Mouse (Mus musculus) stomach, postnatal 0 days (tissue): ENCODE measurements at regions not wholly inside any gene's neighbourhood (a gene's known extent, or its start where the extent isn't known, plus 50 kb on each side); places are given as distances from the start of the nearest gene placed in this dataset.

Experiments
- ATAC-seq: fragments of 200-750 bp; cut with Nextera tagmentation; 2 replicates; pipeline ENCODE4 v1.8.0; 2017; ENCODE audit not compliant: low FRiP score, low TSS enrichment
- DNase-seq: peaks from one replicate; pipeline ENCODE4 v3.0.0-alpha.2; 2016; ENCODE audit warnings: low spot score
- H3K27ac ChIP-seq: fragments of 300-500 bp; sonication (generic); replicated peaks from 2 replicates; pipeline ENCODE4 v1.5.1; 2014; ENCODE audit warnings: mild to moderate bottlenecking, control low read depth
- H3K27me3 ChIP-seq: fragments of 300-500 bp; sonication (generic); 2 replicates; pipeline ENCODE4 v1.6.1; 2014; ENCODE audit warnings: low read length; ENCODE audit not compliant: control insufficient read depth, insufficient read depth
- H3K36me3 ChIP-seq: fragments of 300-500 bp; sonication (generic); 2 replicates; pipeline ENCODE4 v1.6.1; 2014; ENCODE audit warnings: low read length, mixed read lengths; ENCODE audit not compliant: control insufficient read depth, insufficient read depth
- H3K4me1 ChIP-seq: fragments of 300-500 bp; sonication (generic); replicated peaks from 2 replicates; pipeline ENCODE4 v1.6.1; 2014; ENCODE audit warnings: antibody characterized with exemption; ENCODE audit not compliant: control insufficient read depth, insufficient read depth
- H3K4me2 ChIP-seq: fragments of 300-500 bp; sonication (generic); replicated peaks from 2 replicates; pipeline ENCODE4 v1.6.1; 2014; ENCODE audit warnings: low read depth, mild to moderate bottlenecking, control low read depth, moderate library complexity
- H3K4me3 ChIP-seq: fragments of 300-500 bp; sonication (generic); 2 replicates; pipeline ENCODE4 v1.5.1; 2014; ENCODE audit warnings: low read depth, low read length, control low read depth
- H3K9ac ChIP-seq: fragments of 300-500 bp; sonication (generic); 2 replicates; pipeline ENCODE4 v1.6.1; 2014; ENCODE audit warnings: mild to moderate bottlenecking, low read length, control low read depth, mixed read lengths
- H3K9me3 ChIP-seq: fragments of 300-500 bp; sonication (generic); 2 replicates; pipeline ENCODE4 v1.6.1; 2016; ENCODE audit warnings: low read length; ENCODE audit not compliant: control insufficient read depth
- CTCF ChIP-seq: IDR thresholded peaks from 2 replicates; pipeline ENCODE4 v1.5.1; 2016; ENCODE audit warnings: antibody characterized with exemption, low read depth, mild to moderate bottlenecking, moderate library complexity
- EP300 ChIP-seq: optimal IDR thresholded peaks from 2 replicates; pipeline ENCODE3; 2016; ENCODE audit warnings: antibody characterized with exemption
- WGBS: fragments of 180-500 bp; shearing (Covaris S2); extraction: QIAGEN DNeasy Blood & Tissue Kit; methylation state at CpG from one replicate; pipeline ENCODE4 v1.1.7; 2014; 5-methylcytosine and 5-hydroxymethylcytosine counted together

- DNase-seq (no peak), ATAC-seq (no peak)
- no peaks in the 10 kb centered on the region for H3K9me3 ChIP-seq
- no peak overlapping the region for H3K4me3 ChIP-seq
- H3K36me3 ChIP-seq: no peaks in the 10 kb centered on the region
- no peak overlapping the region for H3K9ac ChIP-seq
- no peak for TF ChIP-seq CTCF
- no peak for TF ChIP-seq EP300
- WGBS: 87% methylated on average over 1 of the region's 1 CpGs
- H3K4me2 ChIP-seq: no peak overlapping the region
- no peaks in the 10 kb centered on the region for H3K27me3 ChIP-seq
- H3K4me1 ChIP-seq: no peaks in the 10 kb centered on the region
- no peak overlapping the region for H3K27ac ChIP-seq
These were observed 80.4 kb upstream of the Tmem164 start for GRCm38 (mm10) chrX:142600782-142601181.

GRCm38 (mm10) chrX:142605088-142605487, 76.1 kb upstream of the Tmem164 start:
- no peaks in the 10 kb centered on the region for H3K4me1 ChIP-seq
- ATAC-seq: no peak
- no peak overlapping the region for H3K27ac ChIP-seq
- no peak overlapping the region for H3K9ac ChIP-seq
- no peaks in the 10 kb centered on the region for H3K36me3 ChIP-seq
- no peaks in the 10 kb centered on the region for H3K9me3 ChIP-seq
- no peak for DNase-seq
- WGBS: 76% methylated on average over 3 of the region's 3 CpGs
- TF ChIP-seq EP300 (no peak), CTCF (no peak)
- H3K4me3 ChIP-seq: no peak overlapping the region
- no peaks in the 10 kb centered on the region for H3K27me3 ChIP-seq
- H3K4me2 ChIP-seq: no peak overlapping the region

DNA sequence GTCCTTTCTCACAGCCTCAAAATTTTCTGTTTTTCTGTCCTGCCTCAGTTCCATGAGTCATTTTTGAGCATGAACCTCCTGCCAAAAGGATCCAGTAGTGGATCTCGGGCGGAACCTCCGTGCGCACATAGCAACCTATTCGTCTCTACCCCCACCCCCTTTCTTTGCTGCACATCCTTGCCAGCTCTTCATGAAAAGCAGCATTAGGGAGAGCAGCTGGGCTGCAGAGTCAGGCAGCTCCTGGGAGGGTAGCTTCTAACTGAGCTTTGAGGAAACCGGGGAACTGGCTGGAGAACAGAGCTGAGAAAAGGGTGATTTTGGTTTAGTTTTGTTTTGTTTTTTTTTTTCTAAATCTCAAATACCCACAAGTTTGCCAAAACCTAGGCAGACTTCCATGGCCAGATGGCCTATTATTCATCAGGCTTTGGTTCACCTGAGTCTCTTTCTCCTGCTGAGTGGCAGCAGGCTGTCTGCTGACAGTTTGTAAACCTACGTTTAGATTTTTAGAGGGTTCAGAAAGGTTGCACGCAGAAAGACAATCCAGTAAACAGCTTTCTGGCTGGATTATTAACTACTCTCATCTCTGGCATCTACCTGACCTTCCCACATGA, 74.5 kb upstream of the Tmem164 start:
- no peak overlapping the region for H3K9ac ChIP-seq
- DNase-seq: no peak
- no peaks in the 10 kb centered on the region for H3K9me3 ChIP-seq
- WGBS: 70% methylated on average over 8 of the region's 8 CpGs
- no peaks in the 10 kb centered on the region for H3K27me3 ChIP-seq
- no peak for ATAC-seq
- H3K4me2 ChIP-seq: no peak overlapping the region
- no peaks in the 10 kb centered on the region for H3K4me1 ChIP-seq
- TF ChIP-seq EP300 (no peak), CTCF (no peak)
- H3K27ac ChIP-seq: no peak overlapping the region
- H3K36me3 ChIP-seq: no peaks in the 10 kb centered on the region
- no peak overlapping the region for H3K4me3 ChIP-seq

DNA sequence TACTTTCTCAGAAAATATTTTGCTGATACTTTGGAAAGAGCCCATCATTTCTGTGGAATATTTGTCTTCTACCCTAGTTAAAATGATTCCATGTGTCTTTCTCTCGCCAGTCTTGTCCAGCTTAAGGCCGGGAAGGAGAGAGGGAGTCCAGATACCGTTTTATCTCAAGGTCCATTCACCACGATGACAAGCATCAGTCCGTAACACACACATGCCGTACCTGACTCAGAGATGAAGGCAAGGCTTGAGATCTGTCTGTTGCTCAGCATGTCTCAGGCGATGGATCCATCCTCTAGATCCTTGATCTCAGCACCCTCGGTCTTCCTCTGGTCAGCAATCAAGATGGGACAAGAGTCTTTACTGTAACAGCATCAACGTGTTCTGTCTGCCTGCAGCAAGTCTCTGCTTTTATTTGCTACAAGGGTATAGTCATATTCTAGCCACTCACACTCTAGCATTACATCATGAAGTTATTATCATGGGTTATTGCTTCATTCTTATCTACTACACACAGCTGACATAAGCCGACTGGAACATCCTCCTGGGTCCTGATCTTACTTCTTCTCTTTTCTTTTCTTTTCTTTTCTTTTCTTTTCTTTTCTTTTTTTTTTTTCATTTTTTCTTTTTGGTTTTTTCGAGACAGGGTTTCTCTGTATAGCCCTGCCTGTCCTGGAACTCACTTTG, 64.9 kb upstream of the Tmem164 start:
- H3K9ac ChIP-seq: no peak overlapping the region
- 89% methylated on average over 11 of the region's 11 CpGs for WGBS
- H3K4me1 ChIP-seq: no peaks in the 10 kb centered on the region
- no peak overlapping the region for H3K27ac ChIP-seq
- no peaks in the 10 kb centered on the region for H3K27me3 ChIP-seq
- no peaks in the 10 kb centered on the region for H3K36me3 ChIP-seq
- no peak overlapping the region for H3K4me3 ChIP-seq
- no peaks in the 10 kb centered on the region for H3K9me3 ChIP-seq
- TF ChIP-seq EP300: no peak
- TF ChIP-seq CTCF: no peak
- no peak for DNase-seq
- ATAC-seq: no peak
- H3K4me2 ChIP-seq: no peak overlapping the region

DNA sequence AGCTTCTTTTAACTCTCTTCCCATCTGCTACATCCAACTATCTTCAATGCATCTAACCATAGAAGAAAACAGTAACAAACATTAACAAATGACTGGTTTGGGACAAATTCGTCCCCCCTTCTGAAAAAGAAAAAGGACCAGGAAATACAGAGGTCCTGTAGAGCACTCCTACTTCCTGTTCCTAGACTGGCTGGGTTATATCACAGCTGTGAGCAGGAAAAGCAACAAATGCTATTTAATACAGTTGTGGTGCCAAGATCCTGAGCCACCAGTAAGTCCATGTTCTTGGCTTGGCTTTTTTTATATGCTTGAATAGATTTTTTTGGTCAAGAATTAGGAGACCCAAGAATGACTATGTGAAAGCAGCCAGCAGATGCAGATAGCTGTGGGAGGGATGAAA, 62.8 kb upstream of the Tmem164 start:
- no peak for TF ChIP-seq EP300
- no peak for TF ChIP-seq CTCF
- Histone ChIP-seq H3K4me2 (no peak overlapping the region), H3K27ac (no peak overlapping the region), H3K27me3 (no peaks in the 10 kb centered on the region), H3K9me3 (no peaks in the 10 kb centered on the region), H3K9ac (no peak overlapping the region), H3K4me1 (no peaks in the 10 kb centered on the region), H3K4me3 (no peak overlapping the region), H3K36me3 (no peaks in the 10 kb centered on the region)
- WGBS: 57% methylated on average over 1 of the region's 1 CpGs
- DNase-seq: no peak
- ATAC-seq: no peak

DNA sequence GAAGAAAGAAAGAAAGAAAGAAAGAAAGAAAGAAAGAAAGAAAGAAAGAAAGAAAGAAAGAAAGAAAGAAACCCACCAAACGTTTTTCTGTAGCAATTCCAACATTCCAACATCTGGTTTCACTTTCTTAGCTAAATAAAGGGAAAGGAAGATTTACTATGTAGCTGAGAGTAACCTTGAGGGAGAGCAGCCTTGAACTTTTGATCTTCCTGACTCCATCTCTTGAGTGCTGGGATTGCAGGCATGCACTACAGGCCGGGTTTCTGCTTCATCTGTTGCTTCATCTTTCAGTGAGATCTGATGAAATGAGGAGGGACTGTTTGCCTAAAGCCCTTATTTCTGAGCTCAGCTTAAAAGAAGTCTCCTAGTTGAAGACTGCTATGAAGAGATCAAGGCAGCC, 57.8 kb upstream of the Tmem164 start:
- Histone ChIP-seq H3K9ac (no peak overlapping the region), H3K4me3 (no peak overlapping the region), H3K4me1 (no peaks in the 10 kb centered on the region), H3K27ac (no peak overlapping the region), H3K36me3 (no peaks in the 10 kb centered on the region), H3K27me3 (no peaks in the 10 kb centered on the region), H3K4me2 (no peak overlapping the region), H3K9me3 (no peaks in the 10 kb centered on the region)
- DNase-seq (no peak), ATAC-seq (no peak)
- 23% methylated on average over 2 of the region's 2 CpGs for WGBS
- TF ChIP-seq EP300: no peak
